Mouse (Mus musculus): ENCODE results near the gene Pou2f2.

DNA sequence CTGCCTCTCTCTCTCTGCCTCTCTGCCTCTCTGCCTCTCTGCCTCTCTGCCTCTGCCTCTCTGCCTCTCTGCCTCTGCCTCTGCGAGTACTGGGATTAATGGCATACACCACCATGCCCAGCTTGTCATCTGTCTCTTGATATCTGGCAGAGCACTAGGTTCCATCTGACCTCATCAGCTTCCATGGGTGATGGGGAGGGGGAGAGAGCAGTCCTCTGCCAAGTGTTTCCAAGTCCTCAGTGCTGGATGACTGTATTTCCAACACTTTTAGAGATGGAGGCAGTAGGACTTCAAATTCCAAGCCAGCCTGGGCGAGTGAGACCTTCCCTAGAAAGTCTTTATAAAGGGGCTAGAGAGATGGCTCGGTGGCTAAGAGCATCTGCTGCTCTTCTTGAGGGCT, 42.0 kb downstream of the Pou2f2 start:
- no peak for TF ChIP-seq USF1 (IDR thresholded peaks at IDR 0.05; ENCODE audit: low read depth, low read length)
- no peak for TF ChIP-seq E2F4 (IDR thresholded peaks at IDR 0.05; ENCODE audit: insufficient replicate concordance, low read depth, low read length)
